Mouse (Mus musculus) right cerebral cortex, postnatal 4 days (tissue): ENCODE measurements around the gene Otud5.
"Not testable (repeated sequence)": the region's sequence is repeated elsewhere in the genome, so short reads cannot be mapped to it uniquely, and the experiment has no call there.

Source experiments
- DNase-seq: peaks from one replicate; pipeline ENCODE4 v3.0.0-alpha.2; 2022

Gene Otud5

DNA sequence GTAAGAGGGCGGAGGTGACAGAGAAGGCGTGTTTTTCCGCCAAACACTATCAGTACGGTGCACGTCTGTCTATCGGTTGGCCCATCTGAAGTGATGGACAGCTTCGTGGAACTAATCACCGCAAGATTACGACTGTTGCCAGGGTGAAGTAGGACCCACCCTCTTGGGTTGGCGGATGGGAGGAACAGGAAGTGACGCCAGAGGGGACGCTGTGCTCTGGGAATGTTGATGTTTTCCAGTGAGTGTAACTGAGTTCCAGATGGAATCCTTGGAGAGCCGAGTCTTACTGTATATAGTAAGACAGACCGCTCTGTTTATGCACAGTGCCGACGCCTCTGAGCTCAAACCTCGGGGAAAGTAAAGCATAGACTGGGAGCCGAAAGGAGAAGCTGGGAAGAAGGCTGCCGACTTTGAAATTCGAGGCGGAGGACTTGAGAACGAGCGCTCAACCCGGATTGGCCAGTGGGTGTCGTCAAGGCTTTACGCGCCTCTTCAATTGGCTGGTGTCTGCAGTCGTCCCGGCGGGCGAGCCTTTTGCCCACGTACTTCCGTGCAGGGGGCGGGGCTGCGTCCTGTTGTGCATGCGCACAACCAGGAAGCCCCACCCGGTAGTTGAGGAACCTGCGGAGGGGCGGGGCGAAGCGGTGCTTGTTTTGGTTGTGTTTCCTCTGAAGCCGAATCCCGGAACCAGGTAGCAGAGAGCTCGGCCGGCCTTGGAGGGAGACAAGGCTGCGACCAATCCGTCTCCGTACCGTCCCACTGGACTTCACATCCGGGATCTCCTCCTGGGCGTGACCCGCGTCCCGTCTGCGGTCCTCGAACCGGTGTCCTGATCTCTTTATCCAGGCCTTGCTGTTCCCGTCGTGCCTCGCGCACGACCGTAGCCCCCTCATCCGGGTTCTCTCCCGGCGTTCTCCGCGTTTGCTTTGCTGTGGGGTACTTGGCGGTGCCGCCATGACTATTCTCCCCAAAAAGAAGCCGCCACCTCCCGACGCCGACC lies at the start of gene Otud5:
TSS of gene Otud5 (plus strand) at position 202 of the 1,000 bp plus-strand sequence.
- DNase-seq = peak; percentile 88

DNA sequence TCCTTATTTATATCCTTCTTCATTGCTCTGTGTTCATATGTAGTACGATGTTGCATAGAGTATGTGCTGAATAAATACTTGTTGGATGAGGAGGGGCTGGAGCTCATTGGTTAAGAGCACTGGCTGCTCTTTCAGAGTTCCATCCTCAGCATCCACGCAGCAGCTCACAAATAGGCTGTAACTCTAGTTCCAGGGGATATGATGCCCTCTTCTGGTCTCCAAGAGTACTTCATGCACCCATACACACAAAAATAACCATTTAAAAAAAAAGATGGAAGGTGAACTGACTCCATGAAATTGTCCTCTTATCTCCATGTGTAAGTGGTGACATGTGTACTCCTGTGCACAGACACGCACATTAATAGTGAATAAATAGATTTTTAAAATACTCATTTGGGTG lies 47.8 kb upstream of the Otud5 start:
- no peak for DNase-seq

DNA sequence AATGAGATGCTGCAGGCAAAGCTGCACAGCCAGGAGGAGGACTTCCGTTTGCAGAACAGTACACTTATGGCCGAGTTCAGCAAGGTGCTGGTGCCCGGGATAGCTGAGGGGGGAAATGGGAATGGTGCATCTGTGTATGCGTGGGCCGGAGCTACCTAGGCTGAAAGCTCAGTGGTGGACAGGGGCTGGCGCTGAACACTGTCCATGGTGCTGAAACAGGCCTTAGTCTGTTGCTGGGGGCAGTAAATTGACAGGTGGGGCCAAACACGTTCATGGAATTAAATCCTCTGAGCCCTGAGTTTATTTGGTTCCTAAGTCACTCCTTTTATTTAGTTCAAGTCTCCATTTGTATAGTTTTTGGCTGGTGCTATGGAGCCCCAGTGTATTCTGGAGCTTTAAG lies 46.1 kb upstream of the Otud5 start:
- no peak for DNase-seq

DNA sequence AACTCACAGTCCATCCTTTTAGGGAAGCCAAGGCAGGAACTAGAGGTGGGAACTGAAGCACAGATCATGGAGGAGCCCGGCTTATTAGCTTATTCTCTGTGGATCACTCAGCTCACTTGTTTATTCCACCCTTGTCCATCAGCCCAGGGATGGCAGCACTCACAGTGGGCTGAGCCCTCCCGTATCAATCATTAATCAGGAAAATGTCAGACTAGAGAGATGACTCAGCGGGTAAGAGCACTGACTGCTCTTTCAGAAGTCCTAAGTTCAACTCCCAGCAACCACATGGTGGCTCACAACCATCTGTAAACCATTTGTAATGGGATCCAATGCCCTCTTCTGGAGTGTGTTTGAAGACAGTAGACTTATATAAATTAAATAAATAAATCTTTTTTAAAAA lies 43.8 kb upstream of the Otud5 start:
- no peak for DNase-seq

DNA sequence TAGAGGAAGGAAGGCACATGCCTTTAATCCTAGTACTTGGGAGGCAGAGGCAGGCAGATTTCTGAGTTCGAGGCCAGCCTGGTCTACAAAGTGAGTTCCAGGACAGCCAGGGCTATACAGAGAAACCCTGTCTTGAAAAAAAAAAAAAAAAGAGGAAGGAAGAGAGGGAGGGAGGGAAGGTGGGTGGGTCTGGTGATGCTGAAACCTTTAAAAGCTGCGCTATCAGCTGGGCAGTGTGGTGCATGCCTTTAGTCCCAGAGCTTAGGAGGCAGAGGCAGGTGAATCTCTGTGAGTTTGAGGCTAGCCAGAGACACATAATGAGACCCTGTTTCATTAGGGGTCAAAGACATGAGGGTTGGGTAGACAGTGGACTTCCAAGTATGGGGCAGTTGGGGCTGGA lies 39.0 kb upstream of the Otud5 start:
- DNase-seq = not testable (repeated sequence)

DNA sequence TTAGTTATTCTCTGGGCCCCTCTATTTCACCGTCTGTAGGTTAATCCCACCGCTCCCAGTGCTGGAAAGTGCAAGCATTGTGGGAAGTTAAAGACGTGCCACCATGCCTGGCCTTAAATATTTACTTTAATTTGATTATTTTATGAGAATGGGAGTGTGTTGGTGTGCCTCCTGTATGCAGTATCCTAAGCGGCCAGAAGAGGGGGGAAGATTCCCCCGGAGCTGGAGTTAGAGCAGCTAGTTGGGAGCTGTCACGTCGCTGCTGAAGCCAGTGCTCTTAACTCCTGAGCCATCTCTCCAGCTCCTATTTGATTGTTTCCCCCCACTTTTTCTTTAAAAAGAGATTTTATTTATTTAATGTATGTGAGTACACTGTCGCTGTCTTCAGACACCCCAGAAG lies 26.1 kb upstream of the Otud5 start:
- DNase-seq = peak; percentile 27

DNA sequence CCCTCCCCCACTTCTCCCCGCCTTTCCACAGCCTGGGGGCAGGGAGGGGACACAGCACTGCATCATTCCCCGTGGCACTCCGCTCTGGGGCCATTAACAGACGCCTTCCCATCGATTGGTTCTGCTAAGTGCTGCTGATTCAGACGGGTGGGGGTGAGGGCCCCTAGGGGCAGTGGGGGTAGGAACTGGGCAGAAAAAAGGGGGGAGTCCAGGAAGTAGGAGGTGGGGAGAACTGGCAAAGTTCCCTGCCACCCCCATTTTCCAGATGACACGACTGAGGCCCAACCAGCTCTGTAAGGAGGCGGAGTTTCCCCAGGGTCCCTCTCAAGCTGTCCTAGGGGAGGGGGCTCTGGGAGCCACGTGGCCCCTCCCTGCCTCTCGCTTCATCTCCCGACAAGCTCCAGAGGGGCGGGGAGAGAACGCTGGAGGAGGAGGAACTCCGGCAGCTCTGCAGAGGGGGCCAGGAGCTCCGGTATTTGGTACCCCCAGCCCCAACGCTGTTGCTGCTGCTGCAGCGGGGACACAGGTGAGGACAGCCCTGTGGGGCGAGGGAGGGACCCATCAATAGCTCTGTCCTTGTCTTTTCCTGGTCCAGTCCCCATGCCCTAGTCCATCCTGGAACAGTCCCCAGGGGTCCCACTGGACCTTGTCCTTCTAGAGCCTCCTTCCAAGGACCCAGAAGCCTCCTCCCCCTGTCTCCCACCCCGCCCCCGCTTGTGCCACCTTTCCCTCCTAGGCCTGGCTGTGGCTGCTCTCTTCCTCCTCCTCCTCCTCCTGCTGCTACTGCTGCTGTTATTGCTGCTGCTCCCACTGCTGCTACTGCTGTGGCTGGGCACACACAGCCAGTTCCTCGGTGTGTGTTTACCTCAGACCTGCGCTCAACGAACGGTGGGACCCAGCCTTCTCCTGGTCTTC lies 19.0 kb upstream of the Otud5 start, which contains the start of gene Kcnd1:
TSS of gene Kcnd1 (plus strand) at position 425 of the 915 bp plus-strand sequence.
- DNase-seq = peak; percentile 54

DNA sequence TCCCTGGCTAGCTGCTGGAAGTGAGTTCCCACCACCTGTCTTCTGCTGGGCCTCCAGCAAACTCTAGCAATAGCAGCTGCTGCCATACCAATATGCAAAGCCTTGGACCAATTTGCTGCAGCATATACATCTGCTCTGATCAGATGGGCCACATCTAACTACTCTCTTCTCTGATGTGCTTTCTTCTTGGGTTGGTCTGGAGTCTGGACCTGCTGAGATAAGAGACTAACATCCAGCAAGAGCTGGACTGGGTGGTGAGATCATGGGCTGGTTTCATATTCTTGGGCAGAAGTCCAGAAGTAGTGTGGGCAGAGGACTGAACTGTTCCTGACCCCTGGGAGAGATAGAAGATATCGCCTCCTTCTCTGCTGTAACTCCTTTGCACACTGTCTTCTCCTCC lies 4.0 kb upstream of the Otud5 start:
- DNase-seq = no peak

DNA sequence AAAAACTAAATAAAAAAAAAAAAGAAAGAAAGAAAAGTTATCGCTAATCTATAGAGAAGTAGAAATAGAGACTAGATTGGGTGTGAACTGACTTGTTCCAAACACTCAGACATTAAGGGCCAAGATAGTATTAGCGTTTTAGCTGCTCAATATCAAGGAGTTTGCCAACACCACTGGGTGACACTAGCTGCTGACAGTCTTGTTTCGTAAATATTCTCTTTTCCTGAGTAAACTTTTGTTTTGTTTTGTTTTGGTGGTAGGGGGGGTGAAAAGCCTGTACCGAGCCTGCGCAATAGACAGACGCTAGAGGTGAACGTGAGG lies 362 bp upstream of the Otud5 start:
- no peak for DNase-seq

DNA sequence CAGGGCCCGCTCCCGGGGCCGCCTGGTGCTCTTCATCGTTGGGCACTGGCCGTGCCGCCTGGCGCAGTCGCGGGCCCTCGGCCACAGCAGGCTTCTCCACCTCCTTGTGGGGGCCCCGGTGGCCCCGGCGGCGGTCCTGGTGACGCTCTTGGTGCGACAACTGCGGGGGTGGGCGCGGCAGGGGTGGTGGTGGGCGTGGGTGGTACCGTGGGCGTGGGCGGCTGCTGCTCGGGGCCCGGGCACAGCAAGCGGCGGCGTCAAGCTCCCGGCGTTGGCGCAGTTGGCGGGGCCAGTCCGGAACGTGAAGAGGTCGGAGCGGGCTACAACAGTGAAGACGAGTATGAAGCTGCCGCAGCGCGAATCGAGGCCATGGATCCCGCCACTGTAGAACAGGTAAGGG lies 1.2 kb downstream of the Otud5 start:
- peak; percentile 30 for DNase-seq

DNA sequence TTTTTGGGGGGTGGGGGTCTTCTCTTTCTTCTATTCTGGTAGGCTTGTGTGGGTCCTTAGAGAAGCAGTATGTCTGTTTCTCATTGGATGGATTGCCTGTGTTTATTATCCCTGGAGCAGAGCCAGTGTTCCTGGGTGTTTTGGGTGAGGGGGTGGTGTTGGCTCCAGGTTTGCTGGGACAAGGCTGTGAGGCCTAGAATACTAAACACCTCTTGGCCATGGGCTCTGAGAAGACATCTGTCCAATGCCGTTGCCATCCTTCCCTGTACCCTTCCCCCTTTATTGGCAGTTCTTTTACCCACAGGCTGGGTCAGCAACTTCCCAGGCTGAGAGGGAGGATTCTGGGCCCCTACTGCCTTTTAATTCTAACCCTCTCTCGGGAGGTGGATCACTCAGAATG lies 6.7 kb downstream of the Otud5 start:
- DNase-seq = no peak

DNA sequence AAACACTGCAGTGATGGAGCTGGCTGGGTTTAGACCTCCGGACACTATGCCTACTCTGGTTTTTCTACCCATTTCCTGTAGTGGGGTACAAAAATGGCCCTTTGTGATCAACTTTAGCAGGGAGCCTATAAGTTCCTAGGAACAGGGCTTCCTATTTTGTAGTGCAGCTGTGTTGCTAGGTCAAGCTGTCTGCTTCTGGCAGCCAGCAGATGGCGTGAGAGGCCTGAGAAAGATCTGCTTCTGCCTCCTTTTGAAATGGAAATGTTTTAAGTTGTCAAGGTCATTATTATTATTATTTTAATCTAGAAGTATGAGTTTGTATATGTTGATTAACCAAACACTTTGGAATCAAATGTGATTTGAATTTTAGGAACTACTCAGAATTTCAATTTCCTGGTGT lies 13.4 kb downstream of the Otud5 start:
- peak; percentile 22 for DNase-seq

DNA sequence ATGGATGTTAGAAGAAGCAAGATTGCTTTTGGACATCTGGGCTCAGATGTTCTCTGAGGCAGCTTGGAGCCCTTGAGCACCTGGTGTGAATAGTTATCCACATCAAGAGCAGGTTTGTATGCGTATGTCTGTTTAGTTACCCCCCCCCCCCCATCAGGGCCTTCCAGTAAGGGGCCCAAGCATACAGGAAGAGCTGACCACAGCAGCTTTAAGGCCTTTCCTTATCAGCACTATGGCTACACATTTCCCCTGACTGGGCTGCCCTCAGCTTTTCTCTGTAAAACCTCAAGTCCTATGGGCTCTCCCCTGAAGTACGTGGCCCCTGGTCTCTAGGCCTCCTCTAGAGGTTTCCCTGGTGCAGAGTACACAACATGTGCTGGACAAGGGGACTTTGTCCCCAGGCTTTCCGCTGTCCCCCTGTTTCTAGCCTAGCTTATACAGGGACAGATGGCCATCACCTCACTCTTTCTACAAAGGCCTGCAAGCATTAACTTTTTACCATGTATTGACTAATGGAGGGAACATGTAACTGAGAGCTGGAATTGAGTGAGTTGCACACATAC lies 18.1 kb downstream of the Otud5 start:
- DNase-seq = no peak

DNA sequence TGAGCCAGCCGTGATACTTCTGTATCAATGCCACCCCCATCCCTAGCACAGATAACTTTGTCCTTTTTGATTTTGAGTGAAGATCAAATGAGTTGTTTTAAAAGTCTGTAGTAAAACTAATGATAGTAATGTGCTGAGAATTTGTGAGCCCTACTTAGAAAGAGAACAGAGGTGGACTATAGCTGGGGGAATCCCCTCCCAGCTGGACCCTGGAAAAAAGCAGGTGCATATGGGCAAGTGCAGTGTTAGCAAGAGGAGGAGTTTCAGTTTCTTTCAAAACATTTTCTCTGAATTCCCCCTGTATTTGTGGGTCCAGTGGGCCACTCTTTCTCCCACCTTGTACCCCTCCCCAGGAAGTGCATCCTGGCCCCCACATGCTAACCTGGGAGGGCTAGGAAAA lies 22.0 kb downstream of the Otud5 start:
- DNase-seq = no peak

DNA sequence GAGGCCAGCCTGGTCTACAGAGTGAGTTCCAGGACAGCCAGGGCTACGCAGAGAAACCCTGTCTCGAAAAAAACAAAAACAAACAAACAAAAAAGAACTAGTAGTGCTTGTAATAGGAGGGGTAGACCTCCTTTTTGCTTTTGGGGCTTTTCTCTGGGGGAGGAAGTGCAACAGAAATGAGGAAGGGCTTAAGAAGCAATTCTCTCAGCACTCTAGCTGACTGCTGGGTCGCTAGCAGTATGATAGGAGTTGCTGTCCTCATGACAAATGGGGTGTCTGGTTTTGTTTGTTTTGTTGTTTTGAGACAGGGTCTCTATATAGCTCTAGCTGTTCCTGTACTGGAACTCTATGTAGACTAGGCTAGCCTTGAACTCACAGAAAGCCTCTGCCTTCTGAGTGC lies 23.4 kb downstream of the Otud5 start:
- DNase-seq = no peak

DNA sequence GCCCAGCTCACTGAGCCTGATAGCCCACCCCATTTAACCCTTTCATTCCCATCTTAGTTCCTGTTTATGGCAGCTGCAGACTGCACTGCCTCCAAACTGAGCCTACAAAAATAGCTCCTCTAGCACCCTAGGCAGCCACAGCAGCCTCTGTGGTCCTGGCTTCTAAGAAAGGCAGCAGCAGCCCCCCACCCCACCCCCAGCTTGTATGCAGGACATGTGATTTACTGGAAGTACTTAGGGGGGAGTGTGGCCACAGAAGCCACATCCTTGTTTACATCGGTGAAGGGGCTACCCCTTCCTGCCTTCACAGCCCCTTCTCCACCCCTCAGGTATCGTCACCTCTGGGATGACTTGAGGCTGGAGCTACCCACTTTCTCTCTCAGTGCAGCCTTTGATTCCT lies 24.2 kb downstream of the Otud5 start:
- DNase-seq = no peak

DNA sequence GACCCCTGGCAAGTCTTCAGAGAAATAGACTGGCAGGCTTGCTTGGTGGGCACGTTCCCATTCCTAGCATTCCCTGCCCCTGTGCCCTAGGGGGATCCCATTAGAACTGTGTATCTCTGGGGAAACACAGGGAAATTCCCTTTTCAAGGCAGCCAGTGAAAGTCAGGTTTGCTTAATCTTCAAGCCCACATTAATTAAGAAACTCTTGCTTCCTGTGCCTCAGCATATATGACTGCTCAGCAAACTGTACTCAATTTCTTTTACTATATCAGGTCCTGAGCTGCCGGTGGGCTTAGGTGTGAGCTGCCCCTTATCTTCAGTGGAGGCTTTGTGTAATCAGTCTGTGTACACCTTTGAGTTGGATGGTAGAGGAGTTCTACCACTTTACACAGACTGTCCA lies 24.6 kb downstream of the Otud5 start:
- no peak for DNase-seq

DNA sequence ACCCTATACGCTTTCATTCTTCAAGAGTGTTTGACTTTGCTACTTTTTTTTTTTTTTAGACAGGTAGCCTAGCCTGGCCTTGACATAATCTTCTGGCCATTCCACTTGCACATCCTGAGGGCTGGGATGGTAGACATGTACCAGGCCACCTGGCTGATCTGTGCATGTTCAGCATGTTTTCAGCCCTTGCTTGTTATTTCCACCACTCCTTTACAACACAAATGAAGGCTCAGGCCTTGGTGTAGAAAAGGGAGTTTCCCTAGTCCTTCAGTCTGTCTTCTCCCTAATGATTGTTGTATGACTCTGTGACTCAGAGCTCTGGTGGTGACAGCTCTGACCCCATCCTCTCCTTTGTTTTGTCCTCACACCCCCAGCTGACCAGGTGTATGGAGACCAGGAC lies 26.0 kb downstream of the Otud5 start:
- no peak for DNase-seq

DNA sequence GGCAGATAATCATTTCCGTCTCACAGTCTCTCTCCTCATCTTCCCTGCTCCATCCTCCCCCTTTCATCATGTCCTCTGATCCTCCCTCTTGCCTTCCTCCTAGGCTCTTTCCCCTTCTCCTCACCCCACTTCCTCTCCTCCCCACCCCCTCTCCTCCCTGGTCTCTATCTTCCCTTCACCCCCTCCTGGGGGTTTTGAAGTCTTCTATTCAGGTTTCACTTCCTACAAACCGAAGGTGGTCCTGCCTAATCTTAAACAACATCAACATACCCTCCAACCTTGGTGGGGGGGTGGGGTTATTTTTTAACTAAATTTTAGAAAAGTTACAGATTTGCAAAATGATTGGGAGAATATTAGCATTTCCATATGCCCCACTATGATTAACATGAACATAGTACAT lies 27.3 kb downstream of the Otud5 start:
- DNase-seq = no peak

DNA sequence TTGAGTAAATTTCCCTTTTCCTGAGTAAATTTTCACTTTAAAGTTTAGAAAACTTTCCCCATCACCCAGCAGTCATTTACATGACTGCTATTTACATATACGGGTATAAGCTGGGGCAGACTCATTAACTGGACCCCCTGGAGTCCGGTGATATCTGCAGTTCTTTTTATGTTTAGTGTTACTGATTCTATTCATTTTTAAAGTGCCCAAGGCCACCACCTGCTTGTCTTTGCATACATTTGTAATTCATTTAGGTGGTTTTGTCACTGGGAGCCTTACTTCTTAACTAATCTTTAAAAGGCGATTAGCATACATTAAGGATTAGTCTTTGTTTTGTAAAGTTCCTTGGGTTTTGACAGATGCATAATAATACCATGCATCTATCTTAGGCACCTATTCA lies 28.7 kb downstream of the Otud5 start:
- DNase-seq = no peak

DNA sequence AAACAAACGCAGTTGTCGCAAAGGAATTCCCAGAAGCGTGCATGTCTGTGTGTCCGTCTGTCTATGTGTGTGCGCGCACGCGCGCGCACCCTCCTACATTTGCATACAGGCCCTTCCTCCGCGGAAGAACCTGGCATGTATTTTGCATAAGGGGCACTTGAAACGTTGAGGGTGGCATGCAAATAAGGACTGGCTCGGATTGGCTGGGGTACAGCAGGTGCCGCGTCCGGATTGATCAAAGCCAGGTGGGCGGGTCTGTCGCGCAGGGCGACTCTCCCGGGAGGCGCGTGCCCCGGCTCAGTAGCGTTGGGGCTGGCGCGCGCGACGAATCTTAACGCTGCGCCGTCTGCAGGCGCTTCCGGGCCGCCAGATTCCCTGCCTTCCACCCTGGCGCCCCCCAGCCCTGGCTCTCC lies 36.8 kb downstream of the Otud5 start, which contains the start of gene Pim2:
TSS of gene Pim2 (plus strand) at position 256 of the 413 bp plus-strand sequence.
- DNase-seq = peak; percentile 78

DNA sequence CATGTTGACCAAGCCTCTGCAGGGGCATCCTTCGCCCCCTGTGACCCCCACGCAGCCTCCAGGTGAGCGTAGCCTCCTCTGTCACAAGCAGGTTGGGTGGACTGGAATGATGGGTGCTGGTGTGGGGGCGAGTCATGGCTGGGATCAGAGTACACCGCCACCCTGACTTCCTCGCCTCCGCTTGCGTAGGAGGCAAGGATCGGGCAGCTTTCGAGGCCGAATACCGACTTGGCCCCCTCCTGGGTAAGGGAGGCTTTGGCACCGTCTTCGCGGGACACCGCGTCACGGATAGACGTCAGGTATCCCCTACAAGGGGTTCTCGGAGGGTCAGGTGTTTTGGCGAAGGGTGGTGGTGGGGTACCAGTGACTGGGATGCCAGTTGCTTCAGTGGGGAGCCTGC lies 37.3 kb downstream of the Otud5 start:
- peak; percentile 27 for DNase-seq

DNA sequence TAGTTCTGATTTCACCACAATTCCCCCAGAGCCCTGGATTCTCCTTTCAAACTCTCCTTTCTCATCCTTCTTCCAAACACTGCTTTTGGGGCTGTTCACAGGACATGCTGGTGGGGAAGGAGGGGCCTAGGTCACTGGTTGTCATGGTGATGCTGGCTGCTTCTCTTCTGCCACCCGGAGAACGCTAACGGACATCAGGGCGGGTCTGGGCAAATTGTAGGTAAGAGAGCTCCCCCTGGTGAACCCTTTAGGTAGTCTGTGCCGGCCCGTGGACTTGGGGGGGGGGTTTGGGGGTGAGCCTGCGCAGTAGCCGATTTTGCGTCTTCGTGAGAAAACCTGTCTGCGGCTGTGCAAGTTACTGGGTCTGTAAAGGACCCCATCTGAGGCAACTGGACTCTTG lies 38.7 kb downstream of the Otud5 start:
- DNase-seq = peak; percentile 44
